Mouse (Mus musculus) adrenal gland, postnatal 36 days (tissue): ENCODE data around the gene Patj. TPM values are rescaled to one million over a fixed set of nuclear protein-coding genes. Genes with fewer than 3 reads are reported as not detected.
A peak's percentile ranks its signal among the peaks of the same experiment; 100 is the strongest.

ENCODE experiments used
- DNase-seq, 2 experiments: peaks; one replicate each; pipeline ENCODE4 v3.0.0; 2021; ENCODE audit warnings: mixed read lengths in 1 of 2
- total RNA-seq, 2 experiments: library from RNA; stranded (reverse); gene quantifications; 2 replicates each; pipeline ENCODE4 v1.2.3; 2021

The Patj gene
- total RNA-seq, 2 experiments from 2014 or later, result 4.8 to 5.0 TPM

DNA sequence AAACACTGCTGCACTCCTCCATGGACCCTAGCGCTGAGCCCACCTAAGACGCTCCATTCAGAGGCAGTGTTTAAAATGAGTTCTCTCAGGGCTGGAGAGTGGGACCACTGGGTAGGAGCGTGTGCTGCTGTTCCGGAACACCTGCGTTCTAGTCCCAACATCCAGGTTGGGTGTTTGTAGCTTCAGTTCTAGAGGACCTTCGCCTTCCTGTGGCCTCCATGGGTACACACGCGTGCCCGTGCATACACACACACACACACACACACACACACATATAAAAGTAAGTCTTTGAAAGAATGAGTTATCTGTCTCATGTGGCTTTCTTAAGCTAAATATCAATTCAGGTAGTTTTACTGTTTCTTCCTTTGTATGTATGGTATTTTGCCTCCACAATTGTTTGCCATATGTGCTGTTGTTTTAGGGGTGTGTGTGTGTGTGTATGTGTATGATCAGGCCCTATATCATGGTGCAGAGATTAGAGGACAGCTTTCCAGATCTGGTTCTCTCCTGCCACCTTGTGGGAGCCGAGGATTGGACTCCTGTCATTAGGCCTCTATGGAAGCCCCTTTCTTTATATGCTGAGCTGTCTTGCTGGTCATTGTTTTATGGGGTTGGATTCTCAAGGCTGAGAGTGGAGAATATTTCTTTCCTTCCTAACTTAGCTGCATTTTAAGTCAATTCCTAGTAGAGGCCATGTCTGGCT is 49.0 kb downstream of the Patj start:
- DNase-seq, result peak; percentile 37 to 59

DNA sequence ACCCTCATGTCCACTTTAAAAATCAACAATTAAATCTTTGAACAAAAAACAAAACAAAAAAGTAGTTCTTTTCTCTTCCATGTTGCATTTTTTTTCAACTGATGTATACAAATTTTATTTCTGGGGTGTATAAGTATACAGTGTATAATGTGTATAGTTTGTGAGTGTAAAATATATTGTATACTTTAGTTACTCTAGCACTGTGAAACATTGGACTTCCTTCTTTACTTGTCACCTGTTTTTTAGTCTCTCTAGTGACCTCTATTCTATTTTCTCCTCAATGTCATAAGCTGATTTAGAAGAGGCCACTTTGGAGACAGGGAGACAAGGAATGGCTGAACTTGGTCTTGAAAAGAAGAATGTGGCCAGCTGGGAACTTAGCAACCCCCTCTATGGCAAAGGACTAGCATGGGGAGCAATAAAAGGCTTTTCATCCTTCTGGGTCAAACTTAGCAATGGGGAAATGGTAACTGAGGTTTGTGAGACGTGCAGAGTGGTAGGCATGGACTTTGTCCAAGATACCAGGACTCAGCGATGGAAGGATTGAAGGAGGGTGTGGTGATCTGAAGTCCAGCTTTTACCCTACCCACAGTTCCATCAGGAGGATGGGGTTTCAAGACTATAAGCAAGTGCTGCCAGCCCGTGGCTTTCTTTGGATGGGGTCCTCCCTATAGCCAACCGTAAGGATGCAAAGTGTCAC is 54.1 kb downstream of the Patj start:
- no peak for DNase-seq

DNA sequence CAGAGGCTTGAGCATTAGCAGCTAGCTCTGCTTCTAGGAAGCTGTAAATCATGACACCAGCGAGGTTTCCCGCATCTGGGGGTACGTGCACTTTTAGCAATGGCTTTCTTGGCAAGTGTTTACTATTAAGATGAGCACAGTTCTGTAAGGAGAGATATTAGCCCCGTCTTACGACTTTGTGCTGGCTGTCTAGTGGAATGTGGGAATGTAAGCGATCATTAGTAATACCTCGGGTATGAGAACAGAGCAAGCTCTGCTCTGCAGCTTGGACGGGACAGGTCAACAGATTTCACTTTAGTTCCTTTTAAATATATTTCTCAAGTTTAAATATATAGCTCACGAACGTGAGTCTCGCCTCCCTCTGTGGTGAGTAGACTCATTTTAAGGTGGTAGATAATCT is 54.7 kb downstream of the Patj start:
- no peak for DNase-seq

DNA sequence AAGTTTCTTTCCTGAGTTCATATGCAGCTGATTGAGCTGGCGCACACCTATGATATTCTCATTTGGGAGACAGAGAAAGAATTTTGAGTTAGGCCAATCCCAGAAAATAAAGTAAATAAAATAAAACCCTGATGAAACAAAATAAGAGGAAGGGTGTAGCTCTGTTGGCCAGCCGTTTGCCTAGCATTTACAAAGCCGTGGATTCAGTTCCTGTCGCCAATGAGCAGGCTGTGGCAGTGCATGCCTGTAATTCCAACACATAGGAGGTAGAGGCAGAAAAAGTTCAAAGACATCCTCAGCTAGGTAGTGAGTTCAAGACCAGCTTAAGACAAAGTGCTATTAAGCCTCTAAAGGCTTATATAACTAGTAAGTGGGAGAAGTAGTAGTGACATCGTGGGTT is 55.2 kb downstream of the Patj start:
- DNase-seq, result no peak

DNA sequence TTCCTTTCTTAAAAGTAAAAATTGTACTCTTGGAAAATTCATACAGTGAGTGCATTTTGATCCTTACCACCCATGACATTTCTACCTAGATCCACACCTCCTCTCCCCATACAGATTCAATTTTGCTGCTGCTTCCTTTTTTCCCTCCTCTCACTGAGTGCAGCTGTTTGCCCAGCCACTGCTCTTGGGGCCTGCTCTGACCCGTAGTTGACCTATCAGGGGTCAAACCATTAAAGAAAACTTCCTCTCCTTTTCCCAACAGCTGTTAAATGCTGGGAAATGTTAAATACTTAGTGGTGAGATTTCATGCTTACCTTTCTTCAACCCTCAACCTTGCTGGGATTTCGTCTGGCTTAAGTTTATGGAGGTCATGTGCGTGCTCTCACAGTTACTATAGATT is 55.7 kb downstream of the Patj start:
- no peak for DNase-seq

DNA sequence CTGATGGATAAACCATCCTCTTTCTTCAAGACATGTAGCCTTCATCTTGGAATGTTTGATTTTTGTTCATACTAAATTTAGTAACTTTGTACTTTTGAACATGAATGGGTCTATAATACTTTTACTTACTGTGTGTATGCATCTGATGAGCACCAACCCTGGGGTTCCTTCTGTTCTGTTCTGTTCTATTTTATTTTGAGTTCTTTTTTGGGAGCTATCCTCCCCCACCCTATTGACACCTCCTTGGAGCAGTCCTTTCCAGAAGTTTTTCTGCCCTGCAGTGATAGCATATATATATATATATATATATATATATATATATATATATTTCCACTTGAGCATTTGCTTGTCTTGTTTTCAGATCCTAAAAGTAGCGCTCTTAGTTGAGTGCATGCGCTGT is 57.1 kb downstream of the Patj start:
- no peak for DNase-seq

DNA sequence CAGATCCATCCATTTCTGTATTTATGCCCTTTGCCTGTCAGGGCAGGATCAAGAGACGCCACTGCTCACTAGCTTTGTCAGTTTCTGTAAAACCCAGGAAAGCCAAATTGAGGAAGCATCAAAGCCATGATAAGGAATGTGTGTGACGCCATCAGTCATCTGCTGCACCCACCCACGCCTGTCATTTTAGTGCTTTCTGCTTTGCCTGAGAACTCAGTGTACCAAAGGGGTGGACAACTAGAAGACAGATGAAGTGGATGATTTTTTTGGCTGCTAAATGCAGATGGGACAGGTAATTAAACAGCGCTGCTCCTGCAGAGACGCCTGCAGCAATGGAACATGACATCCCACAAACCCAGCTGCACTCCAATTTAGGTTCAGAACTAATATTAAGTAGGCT is 57.6 kb downstream of the Patj start:
- DNase-seq, result no peak

DNA sequence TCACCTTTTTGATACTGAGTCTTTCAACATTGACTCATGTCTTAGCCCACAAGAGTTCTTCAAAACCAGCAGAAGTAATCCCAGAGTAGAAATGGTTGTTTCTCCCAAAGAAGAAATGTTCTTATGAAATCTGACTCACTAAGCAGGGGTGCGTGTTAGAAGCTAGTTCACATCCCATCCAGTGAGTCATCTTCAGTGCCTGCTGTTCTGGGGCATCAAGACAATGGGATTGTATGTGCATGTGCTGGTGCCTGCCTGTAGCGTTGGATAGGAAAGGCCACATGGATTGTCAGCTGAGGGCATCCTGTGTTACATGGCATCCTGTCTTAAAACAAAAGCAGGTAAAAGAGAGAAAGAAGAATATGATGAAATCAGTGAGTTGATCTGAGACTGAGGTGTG is 59.8 kb downstream of the Patj start:
- DNase-seq, result no peak

DNA sequence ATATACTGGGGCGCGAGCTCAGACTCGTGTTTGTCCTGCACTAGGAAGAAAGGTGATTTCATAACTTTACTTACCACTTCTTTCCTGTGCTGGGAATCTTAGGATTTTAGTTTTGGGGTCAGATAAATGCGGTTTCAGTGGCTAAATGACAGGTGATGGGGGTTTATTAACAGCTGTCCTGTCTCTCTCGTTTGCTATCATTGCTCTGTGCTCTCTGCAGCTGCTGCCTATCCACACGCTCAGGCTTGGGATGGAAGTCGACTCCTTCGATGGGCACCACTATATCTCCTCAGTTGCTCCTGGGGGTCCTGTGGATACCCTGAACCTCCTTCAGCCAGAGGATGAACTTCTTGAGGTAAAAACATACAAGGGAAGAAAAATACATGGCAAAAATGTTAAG is 60.3 kb downstream of the Patj start:
- no peak for DNase-seq

DNA sequence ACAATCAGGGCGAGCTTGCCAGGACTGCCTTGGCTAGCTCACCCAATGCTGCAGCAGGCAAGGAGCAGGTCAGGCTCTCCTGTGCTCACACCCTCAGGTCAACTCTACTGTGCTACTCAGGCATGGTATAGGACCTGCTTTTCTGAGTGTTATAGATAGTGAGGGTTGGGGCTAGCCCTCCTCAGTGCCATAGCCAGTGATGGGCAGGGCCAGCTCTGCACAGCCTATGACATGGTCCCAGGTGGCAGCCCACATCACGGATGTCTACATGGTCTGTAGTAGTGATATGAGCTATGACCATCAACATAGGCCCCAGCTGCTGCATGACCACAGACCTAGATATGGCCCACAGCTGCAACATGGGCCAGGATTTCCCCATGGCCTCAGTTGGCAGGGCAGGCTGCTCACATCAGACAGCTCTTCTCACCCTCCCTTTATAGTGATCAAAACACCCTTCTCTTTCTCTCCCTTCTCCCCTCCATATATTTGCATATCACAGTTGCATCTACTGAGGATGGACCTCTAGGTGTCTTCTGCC is 66.3 kb downstream of the Patj start:
- no peak for DNase-seq

DNA sequence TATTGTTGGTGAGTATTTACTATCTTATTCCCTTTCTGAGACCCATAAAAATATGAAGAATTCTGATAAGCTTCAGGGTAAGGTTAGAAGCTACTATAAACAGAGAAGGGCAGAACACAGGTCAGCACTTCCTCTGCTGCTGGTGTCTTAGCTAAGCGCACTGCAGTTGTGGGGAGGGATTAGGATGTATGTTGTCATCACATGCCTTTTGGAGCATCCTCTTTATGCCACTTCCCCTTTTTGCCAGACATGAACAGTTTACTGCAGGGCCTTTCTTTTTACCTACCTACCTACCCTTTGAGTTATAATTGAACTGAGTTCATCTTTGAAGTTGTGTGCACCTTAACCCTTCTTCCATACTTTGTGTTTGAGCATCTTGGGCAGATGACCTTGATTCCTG is 69.9 kb downstream of the Patj start:
- no peak for DNase-seq

DNA sequence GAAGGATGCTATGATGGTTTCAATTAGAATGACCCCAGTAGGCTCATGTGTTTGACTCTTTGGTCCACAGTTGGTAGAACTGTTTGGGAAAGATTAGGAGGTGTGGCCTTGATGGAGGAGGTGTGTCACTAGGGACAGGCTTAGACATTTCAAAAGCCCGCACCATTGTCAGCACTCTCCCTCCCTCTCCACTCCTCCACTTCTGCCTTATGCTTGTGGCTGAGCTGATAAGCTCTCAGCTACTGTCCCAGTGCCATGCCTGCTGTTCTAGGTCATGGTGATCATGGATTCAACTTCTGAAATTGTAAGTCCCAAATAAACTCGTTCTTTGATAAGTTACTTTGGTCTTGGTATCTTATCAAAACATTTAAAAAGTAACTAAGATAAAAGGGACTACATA is 70.3 kb downstream of the Patj start:
- no peak for DNase-seq

DNA sequence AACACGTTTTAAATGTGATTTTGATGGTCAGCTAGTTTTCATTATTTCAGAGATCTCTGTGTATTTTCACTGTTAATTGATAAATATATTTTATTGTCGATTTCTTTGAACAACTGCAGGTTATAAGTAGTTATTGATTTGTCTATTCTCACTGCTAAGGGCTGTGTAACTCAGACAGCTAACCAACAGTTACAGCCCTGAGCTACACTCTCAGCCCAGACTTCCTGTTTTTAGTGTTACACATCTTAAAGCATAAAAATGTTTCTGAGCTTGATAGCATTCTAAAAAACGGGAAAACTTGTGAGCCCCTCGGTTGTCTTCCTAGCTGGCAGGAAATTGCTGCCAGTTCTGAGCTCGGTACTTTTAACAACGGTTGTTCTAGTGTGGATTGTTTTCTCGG is 75.8 kb downstream of the Patj start:
- DNase-seq, result no peak

DNA sequence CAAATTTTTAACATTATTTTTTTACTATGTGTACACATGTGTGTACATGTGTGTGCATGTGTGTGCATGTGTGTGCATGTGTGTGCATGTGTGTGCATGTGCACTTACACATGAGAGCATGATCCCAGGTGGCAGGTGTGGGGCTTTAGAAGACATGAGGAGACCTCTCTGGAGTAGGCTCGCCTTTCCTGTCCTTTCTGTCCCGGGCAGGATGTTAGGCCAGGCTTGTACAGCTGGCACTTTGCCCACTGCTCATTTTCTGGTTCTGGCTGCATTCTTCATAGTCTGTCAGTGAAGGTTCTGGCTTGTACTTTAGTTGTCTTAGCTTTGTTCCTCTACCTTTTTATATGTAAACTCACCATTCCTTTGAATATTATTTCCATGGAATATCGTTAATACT is 77.9 kb downstream of the Patj start:
- DNase-seq, result peak; percentile 28 to 52

DNA sequence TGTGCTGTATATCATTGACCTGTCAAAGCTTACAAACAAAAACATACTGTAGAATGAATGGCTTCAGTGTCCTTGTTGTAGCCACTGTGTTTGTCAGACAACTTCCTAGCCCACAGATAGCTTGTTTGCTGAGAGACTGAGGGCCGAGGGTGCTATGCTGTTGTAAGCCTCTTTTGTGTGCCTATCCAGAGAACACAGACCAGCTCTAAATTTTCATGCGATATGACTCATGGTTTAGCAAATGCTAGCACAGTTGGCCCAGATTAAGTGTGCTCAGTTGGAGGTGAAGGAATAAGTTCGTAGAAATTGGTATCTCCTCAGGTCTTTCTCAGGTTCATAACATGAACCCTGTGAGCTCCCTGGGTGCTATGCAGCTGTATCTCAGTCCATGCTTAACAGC is 82.4 kb downstream of the Patj start:
- no peak for DNase-seq

DNA sequence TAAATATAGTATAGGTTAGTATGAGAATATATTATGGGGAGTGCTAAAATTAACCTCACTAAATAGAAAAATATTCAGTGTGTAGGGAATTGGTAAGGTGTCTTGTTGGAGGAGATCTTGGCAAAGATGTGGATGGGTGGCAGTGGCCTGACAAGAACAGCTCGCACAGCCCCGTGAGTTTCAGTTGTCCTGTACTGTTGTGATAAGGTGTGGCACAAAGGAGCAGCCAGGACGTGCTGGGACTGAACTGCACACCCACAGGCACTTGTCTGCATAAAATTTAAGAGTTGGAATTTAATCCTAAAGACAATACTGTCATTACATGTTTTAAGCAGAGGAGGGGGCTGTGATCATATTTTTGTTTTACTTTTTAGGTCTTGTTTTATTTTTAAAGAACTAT is 90.9 kb downstream of the Patj start:
- no peak for DNase-seq

DNA sequence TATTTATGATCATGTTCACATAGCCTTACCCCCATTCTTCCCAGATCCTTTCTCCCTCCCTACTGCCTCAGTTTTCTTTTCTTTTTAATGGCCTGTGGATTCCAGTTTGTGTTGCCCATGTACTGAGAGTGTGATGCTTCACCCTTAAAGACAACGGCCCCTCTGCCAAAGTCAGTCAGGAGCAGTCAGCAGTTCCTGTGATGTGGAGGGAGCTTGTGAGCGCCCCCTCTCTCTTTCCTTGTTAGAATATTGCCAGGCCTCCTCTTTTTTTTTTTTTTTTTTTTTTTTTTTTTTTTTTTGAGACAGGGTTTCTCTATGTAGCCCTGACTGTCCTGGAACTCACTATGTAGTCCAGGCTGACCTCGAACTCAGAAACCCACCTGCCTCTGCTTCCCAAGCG is 91.3 kb downstream of the Patj start:
- no peak for DNase-seq

DNA sequence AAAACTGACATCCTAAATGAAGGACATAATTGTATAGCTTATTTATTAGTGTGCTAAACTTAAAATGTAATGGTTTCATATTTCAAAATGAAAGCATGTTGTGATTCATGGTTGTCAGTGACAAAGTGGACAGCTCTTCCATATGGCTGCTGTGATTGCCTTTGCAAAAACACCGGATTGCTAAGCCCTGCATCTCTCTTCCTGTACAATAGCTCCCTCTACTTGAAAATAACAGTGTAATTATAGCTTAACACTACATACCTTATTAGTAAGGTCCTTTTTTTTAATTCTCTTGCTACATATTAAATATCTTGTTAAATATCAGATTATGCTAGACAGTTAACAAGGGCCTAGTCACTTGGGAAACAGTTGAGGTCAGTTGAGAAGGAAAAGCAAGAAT is 93.8 kb downstream of the Patj start:
- DNase-seq, result no peak

DNA sequence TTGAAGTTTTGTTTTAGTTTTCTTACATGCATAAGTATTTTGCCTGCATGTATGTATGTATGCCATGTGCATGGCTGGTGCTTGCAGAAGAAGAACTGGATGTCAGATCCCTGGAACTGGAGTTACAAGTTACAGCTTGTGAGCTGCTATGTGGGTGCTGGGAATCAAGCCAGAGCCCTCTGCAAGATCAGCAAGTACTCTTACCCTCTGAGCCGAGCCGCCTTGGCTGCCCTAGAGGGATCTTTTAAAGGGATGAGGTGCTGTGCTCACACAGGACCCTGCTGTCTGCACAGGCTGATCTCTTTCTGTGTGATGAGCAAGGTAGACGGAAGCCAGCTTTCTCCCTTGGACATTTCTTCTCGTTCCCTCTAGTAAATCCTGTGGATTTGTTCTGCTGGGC is 102.8 kb downstream of the Patj start:
- no peak for DNase-seq

DNA sequence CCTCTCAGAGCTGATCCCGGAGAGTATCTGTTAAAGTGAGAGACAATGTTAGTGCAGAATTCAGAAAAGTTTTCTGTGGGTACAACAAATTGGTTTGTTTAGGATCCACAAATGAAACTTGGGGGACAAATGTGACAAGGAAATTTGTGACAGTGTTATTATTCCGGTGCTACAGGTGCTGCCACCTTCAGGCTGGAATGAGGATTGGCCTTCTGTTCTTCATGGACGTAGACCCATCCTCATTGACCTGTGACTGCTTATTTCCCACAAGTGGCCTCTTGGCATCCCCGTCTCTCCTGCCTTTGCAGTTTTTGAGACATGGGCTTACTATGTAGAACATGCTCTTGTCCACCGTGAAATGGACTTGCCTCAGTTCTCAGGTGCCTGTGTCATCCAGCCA is 104.6 kb downstream of the Patj start:
- peak in 1 of 2 experiments; percentile 29 for DNase-seq

DNA sequence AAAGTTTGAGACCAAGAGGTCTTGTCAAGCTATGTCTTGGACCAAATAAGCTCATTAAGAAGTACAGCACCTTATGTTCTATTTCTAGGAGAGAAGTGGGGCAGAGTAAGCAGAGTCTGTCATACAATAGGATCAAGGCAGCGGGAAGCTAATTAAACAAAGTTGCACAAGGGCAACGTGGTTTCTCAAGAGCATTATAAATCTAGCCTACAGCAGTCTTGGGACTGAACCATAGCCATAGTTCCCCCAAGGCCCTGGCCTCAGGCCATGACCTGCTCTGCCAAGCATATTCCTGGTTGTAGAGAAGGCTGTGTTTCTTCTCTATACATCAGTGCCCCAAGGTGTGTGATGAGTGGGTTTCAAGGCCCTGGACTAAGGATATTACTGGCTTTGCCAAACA is 105.3 kb downstream of the Patj start:
- peak; percentile 61 to 79 for DNase-seq

DNA sequence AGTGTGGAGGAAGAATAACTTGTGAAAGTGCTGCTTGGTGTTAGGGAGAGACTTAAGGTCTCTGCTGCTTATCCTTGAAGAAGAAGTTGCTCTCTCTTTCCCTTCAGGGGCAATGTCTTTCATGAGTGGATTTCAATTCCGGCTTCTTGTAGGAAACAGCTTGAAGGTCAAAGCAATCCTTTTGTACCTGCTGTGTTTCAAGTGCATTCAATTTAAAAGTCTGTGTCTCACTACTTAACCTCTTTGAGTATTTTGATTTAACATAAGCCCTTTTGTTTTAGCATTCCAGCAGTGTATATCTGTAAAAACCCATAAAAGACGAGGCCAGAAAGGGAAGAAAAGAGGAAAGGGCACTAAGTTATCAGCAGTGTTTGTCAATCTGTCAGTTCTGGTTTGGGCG is 109.2 kb downstream of the Patj start:
- DNase-seq, result no peak

DNA sequence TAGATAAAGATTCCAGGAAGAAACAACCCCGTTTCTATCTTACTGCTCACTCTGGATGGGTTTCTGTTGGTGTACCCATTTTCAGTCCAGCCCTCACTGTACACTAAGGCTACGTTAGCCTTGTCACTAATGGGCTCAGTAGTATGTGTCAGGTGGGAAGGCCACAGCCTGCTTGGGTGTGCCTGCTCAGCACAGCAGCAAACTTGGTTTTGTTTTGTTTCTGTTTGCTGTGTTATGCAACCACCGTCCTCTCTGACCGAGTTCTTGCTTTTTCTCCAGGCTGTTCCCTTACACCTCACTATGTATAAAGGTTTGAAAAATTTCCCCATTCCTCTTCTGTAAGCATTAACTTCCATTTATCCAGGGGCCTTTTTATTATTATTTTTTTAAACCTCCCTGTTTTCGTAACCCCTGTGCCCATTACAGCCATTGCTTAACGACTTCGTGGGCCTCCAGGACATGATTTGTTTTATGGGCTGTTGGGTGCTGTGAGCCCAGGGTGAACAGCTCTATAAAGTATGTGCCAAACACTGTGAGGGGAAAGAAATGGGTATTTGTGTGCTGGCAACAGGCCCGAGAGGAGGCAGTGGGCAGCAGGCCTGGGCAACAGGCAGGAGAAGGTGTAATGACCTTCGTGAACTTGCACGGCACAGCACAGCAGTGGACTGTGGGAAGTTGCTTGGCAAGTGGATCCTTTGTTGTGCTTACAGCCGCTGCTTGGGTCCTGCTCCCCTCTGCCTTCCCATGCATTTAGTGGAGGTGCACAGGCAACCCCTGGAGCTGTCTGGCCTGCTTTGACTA is 113.1 kb downstream of the Patj start:
- peak; percentile 13 to 29 for DNase-seq
